17 mouse cellular contexts compared by ENCODE assay signal in the genomic region with DNA sequence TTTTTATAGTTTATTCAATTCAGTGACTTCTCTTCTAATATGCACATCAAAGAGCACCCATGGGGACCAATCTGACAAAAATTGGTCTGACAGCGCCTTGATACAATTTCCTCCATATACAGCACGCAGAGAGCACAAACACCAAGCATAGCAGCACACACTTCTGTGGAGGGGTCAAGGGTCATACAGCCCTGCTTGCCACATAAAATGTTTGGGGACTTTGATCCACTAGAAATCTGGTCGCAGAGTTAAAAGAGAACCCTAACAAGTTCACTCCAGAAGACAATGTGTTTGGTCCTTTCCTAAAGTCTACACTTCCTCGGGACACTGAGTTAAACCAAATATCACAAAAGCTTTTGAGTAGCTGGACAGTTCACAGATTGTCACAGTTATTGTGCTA.
"Had no signal": no experiment of that assay in that cellular context is flagged by ENCODE, and none has a peak within 500 bp of the region (broad histone marks: within the 10 kb centered on the region; RNA-seq: fewer than 3 reads in every experiment).

No protein-coding gene starts in this region.

- H3K9me3 ChIP-seq: hindbrain, embryonic 15.5 days; limb, embryonic 12.5 days; liver, embryonic 13.5 days; neural tube, embryonic 13.5 days; stomach, embryonic 15.5 days had no signal

- H3K4me1 ChIP-seq: limb, embryonic 12.5 days; stomach, embryonic 15.5 days had no signal

- H3K27ac ChIP-seq: hindbrain, embryonic 15.5 days; kidney, postnatal 0 days; limb, embryonic 12.5 days; liver, embryonic 13.5 days; neural tube, embryonic 13.5 days; stomach, embryonic 15.5 days had no signal

- H3K36me3 ChIP-seq: hindbrain, embryonic 15.5 days; limb, embryonic 12.5 days; liver, embryonic 13.5 days; neural tube, embryonic 13.5 days; stomach, embryonic 15.5 days had no signal

- DNase-seq: layer of hippocampus, adult 9-11 months; layer of hippocampus, postnatal 36 days; liver, embryonic 13.5 days; lung, adult 2 months; lung, postnatal 36 days; retina, postnatal 1 day; right cerebral cortex, postnatal 4 days; thymus, adult 2 months; thymus, postnatal 25 days had no signal

- ATAC-seq: lung, postnatal 0 days; midbrain, embryonic 16.5 days had no signal

- H3K27me3 ChIP-seq: hindbrain, embryonic 15.5 days; liver, embryonic 13.5 days; neural tube, embryonic 13.5 days; stomach, embryonic 15.5 days had no signal

- H3K9ac ChIP-seq: hindbrain, embryonic 15.5 days; limb, embryonic 12.5 days; liver, embryonic 13.5 days; neural tube, embryonic 13.5 days; stomach, embryonic 15.5 days had no signal

- H3K4me3 ChIP-seq: hindbrain, embryonic 15.5 days; limb, embryonic 12.5 days; liver, embryonic 13.5 days; neural tube, embryonic 13.5 days; stomach, embryonic 15.5 days had no signal

- H3K4me2 ChIP-seq: hindbrain, embryonic 15.5 days; limb, embryonic 12.5 days; liver, embryonic 13.5 days; midbrain, embryonic 11.5 days; neural tube, embryonic 13.5 days; stomach, embryonic 15.5 days had no signal
